Mouse (Mus musculus) left cerebral cortex, postnatal 36 days (tissue): ENCODE data around the gene Scpep1. TPM values are rescaled to one million over a fixed set of nuclear protein-coding genes. Genes with fewer than 3 reads are reported as not detected.
"Not testable (repeated sequence)": the region's sequence is repeated elsewhere in the genome, so short reads cannot be mapped to it uniquely, and the experiment has no call there.

Experiments
- DNase-seq, 2 experiments: peaks; one replicate each; pipeline ENCODE4 v3.0.0; 2021 to 2022; ENCODE audit warnings: low spot score in 2 of 2, mixed read lengths in 1 of 2
- intact Hi-C: fragments of 180-260 bp; cut with DNase I; formaldehyde crosslinking; loops from one replicate; pipeline ENCODE4 v1.15.1; 2025
- total RNA-seq, 2 experiments: library from RNA; stranded (reverse); gene quantifications; 2 replicates each; pipeline ENCODE4 v1.2.3; 2021

The Scpep1 gene
- total RNA-seq, 2 experiments from 2014 or later, result 16.3 to 19.3 TPM

DNA sequence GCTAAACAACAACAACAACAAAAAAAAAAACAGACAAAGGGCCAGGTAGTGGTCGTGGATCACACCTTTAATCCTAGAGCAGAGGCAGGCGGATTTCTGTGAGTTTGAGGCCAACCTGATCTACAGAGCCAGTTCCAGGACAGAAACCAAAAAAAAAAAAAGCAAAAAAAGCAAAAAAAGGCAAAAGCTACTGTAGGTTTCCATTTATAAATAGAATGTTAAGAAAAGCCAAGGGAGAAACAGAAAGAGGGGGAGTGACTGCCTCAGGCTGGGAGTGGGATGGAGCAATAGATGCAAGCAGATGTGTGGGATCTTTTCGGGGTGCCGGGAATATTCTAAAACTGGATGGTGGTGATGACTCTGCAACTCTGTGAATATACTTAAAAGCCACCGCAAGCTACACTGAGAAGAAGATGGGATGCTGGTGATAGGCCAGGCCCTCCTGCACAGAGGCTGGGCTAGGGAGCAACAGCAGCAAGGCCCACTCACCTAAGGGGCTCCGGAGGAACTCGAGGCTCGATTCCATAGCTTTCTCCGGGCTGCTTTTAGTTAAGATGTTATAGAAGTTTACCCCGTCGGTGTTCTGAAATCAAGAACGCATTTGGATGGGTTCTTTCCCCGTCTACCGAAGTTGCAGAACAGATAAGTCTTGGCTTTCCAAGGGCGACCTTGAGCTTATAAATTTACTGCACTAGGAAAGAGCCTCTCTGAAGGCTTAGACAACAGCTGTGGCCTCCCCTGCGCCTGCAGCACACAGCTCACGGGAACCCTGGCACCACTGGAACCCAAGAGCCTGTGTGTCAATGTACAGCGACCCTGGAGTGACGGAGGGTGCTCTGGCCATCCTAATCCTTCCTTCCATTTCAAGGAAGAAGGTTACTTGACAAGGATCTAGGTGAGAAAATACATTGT is 20.9 kb downstream of the Scpep1 start:
- DNase-seq, result peak; percentile 37 to 52
- intact Hi-C loops, result no loop called here

DNA sequence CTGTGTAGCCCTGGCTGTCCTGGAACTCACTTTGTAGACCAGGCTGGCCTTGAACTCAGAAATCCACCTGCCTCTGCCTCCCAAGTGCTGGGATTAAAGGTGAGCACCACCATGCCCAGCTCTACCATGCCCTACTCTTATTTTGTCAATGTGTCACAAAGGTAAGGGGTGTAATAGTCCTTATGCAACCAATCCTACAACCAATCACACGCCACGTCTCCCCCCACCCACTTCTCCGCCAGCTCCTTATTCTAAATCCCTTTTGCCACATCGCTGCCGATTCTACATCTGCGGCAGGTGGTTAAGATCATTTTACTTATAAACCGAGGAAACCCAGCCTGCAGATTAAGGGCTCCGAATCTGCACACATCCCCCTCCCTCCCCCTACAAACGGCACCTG is 22.2 kb downstream of the Scpep1 start:
- intact Hi-C loops, result no loop called here
- DNase-seq, result no peak

DNA sequence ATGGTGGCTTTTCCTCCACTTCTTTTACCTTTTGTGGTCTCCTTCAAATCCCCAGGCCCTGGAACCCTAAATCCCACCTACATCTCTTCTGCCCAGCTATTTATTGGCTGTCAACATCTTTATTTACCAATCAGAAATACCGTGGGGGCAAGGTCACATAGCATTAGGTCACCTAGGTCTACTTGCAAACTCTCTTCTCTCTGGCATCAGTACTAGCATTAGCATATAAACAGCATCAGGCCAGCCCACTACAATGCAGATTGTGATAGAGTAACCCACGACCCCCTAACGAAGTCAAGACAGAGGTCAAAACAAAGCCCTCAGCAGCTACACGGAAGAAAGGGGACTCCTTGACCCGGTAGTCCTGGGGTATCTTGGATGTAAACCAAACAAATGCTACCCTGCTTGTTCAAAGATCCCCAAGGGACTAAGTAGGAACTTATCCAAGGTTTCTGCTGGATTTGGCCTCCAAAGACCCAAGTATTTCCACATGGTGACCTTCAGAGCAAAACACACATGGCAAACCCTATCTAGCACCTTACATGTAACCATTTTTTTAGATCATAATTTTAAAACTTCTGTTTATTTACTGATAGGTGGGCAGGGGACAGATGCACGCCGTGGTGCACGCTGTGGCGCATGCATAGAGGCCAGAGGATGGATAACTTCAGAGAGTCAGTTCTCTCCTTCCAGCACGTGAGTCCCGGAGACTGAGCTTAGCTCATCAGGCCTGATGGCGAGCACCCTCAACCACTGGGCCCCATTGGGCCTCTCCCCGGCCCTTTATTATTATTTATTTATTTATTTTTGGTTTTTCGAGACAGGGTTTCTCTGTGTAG is 23.4 kb downstream of the Scpep1 start:
- intact Hi-C loops, result no loop called here
- no peak for DNase-seq

DNA sequence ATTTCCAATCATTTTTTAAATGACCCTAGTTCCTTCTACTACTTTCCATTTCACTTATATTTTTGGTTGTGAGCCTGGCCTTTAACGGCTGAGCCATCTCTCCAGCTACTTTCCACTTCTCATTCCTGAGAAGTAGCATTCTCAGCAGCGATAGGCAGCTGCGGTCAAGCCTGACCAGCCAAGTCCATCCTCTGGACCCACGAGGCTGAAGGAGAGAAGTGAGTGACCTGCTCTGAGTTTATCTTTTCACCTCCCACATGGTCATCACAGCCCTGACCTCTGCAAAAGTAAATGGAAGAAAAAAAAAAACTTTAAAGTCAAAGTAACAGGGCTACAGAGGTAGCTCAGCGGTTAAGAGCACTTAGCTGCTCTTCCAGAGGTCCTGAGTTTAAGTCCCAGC is 28.7 kb downstream of the Scpep1 start:
- intact Hi-C loops, result no loop called here
- no peak for DNase-seq

DNA sequence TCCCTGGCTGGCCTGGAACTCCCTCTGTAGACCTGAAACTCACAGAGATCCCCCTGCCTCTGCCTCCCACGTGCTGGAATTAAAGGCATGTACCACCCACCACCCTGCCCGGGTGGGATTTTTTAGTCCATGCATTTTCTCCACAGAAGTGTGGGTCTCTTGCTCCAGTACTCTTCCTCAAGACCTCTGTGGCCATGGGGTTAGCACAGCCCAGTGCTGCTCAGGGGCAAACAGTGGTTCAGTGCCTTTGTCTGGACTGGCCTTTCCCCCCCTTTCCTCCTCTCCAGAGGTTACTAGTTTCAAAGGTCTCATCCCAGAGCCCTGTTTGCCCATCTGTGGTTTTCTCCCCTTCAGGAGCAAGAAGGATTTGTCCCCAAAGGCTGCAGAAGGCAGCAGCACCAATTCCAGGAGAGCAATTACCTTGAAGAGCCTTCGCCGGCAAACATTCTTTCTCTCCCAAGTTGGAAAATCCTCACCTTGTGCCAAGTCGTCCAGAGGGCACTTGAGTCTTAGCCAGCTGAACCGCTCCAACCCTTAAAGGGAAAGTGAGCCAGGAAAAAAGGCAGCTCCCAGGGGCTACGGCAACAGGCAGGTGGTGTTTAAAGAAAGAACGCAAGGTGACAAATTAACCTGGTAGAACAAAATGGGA is 45.8 kb downstream of the Scpep1 start:
- no peak for DNase-seq
- intact Hi-C loops, result loop anchor here (5.0 kb wide), 1 partner anchor 63 kb away; the partner anchor contains the start of gene Coil

DNA sequence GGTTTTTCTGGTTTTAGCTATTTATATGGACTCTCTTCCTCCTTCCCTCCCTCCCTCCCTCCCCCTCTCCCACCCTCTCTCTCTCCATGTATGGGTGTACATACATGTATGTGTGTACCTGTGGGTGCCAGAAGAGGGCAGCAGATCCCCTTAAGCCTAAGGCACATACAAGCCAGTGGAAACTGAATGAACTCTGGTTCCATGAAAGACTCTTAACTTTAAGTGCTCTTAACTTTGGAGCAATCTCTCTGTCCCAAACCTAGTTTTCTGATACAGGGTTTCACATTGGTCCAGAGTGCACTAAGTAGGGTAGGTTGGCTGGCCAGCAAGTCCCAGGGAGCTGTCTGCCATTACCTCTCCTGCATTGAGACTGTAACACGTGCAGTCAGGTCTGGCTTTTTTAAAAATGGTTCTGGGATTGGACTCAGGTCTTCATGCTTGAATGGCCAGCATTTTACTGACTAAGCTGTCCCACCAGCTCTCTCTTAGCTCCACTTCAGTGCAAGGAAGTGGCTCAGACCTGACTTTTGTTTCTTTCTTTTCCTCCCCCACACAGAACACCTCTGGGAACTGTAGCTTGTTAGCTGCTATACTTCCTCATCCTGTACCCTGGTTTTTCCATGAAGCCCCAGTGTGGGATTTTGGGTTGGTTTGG is 46.6 kb downstream of the Scpep1 start:
- peak in 1 of 2 experiments; percentile 31 for DNase-seq
- intact Hi-C loops, result loop anchor here (5.0 kb wide), 1 partner anchor 64 kb away; the partner anchor contains the start of gene Coil

DNA sequence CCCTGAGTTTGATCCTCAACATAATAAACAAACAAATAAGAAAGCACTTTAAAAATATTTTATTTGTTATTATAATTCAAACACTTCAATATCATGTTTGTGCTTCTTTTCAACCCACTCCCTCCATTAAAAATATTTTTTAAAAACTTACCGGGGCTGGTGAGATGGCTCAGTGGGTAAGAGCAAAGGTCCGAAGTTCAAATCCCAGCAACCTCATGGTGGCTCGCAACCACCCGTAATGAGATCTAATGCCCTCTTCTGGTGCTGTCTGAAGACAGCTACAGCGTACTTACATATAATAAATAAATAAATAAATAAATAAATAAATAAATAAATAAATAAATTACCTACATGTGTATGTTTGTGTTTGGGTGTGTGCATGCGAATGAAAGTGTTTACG is 47.4 kb downstream of the Scpep1 start:
- no peak for DNase-seq
- intact Hi-C loops, result loop anchor here (5.0 kb wide), 1 partner anchor 64 kb away; the partner anchor contains the start of gene Coil

DNA sequence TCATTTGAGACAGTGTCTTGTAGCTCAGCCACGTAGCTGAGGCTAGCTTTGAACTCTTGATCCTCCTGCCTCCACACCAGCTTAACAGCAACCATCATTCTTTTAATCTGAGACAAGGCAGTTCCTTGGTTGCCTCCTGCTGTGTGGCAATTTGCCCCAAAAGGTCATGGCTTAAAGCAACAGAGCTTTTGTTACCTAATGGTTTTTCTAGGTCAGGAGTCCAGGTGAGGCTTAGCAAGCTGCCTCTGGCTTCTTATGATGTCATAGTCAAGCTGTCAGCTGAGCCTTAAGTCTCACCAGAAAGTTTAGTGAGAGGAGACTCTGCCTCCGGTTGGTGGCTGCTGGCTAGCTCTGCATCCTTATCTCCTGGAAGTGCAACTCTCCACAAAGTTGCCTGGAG is 49.6 kb downstream of the Scpep1 start:
- no peak for DNase-seq
- intact Hi-C loops, result loop anchor here (5.0 kb wide), 1 partner anchor 67 kb away; the partner anchor contains the start of gene Coil

DNA sequence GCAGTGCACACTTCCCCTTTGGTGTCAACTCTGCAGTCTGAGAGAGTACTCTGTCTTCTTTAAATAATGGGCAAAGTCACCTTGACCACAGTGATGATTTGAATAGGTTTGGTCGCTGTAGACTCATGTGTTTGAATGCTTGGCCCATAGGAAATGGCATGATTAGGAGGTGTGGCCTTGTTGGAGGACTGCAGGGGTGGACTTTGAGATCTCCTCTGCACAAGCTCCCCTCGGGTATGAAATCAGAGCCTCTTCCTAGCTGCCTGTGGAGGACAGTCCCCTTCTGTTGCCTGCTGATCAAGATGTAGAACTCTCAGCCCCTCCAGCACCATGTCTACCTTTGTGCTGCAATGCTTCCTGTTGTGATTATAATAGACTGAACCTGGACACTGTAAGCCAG is 51.2 kb downstream of the Scpep1 start:
- no peak for DNase-seq
- intact Hi-C loops, result no loop called here

DNA sequence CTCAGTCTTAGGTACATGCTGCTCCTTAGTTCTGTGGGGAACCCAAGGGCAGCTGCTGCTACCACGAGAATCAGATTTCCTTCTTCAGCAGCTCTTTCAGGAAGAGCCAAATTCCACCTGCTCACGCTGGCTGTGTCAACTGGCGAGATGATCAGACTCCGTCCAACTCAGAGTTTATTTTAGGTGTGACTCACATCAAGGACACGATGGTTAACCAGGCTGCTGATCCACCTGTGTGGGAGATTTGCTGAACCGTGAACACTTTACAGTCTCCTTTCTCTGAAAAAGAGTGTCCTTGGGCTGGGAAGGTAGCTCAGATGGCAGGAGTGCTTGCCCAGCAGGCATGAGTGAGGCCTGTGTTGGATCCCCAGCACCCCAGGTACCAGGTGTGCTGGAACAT is 52.5 kb downstream of the Scpep1 start:
- no peak for DNase-seq
- intact Hi-C loops, result no loop called here

DNA sequence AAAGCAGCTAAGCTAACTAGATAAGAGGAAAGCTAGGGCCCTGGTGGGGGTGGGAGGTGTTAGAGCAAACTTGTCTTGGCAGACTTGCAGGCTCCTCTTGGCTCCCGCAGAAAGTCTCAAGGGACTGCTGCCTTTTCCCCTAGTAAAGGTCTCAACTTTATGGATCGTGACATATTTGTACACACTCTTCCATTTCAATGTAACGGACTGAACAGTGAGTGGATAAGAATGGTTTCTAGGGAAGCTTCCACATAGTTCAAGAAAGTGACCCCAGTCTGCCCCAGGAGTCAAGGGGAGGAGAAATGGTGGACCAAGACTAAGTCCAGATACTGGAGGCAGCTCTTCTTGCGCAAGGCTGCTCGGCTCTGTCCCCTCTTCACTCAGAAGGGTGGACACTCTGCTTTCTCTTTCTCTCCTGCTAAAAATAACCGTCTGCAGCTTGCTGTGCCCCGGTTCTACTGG is 53.9 kb downstream of the Scpep1 start:
- intact Hi-C loops, result no loop called here
- DNase-seq, result no peak

DNA sequence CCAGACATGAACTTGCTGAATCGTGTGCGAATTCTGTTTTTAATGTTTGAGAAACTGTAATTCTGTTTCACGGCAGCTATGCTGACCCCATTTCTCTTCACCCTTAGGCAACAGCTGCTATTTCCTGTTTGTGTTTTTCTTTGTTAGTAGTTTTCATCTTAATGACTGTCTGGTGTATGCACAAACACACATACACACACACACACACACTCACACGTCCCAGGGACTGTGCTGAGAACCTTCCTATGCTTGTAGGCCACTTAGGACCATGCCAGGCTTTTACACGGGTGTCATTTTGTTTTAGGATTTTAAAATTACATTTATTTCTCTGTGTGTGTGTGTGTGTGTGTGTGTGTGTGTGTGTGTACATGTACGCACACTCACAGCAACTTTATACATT is 55.7 kb downstream of the Scpep1 start:
- DNase-seq, result no peak
- intact Hi-C loops, result no loop called here

DNA sequence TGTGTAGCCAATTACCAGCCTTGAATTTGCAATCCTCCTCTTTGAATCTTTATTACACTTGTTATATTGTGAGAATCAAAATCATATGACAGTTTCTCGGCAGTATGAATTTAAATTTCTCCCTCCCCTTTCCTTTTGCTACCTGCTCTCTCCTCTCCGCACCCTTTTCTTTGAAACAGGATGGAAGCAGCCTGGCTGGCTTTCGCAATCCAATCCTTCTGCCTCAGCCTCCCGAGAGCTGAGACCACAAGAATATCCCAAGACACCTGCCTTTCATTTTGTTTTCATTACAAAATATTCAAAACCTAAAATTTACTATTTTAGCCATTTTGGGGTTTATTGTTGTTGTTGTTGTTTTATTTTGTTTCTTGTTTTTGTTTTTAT is 56.9 kb downstream of the Scpep1 start:
- intact Hi-C loops, result no loop called here
- no peak for DNase-seq

DNA sequence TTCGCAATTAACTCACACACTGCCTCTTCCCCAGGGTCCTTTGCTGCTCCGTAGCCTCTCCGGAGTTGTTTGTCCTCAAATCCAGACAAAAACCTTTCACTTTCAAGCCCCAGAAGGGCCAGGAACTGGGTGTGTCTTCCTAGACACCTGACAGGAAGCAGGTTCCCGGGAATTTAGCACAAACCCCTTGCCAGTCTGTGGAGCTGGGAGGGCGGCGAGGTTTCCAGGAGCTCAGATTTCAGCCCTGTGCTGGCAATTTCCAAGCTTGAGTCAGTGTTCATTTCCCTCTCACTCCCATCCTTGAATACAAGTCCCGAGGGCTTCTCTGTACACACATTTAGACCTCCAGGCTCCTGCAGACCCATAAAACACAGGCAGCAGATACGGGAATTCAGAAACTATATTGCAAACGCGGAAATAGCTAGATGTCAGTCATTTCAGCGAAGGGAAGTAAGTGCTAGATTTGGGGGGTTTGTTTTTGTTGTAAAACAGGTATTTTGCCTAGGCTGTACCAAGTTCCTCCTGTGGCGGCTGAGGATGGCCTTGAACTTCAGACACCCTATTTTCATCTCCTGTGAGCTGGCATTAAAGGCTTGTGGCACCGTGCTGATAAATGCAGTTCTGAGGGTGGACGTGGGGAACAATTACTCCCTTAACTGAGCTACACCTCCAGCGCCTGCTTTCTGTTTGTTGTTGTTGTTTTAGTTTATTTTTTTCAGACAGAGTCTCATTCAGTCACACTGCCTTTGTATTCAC is 57.5 kb downstream of the Scpep1 start:
- intact Hi-C loops, result no loop called here
- DNase-seq, result no peak

DNA sequence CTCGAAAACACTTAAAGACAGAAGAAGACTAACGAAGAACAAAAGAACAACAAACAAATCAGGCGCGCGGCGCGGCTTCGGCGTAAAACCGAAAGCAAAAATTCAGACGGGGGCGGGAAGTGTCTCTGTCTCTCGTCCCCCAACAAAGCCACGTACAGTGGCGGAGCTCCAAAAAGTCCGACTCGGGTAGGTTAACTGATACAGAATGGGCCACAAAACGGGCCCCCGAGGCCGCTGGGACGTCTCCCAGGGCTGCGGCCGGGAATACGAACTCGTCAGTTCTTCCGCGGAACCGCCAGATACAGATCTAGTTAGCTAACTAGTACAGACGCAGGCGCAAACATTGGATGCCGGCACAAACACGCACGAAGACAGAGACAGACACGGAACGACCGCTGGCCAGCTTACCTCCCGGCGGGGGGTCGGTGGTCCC is 59.4 kb downstream of the Scpep1 start:
- intact Hi-C loops, result not testable (repeated sequence)
- DNase-seq, result peak; percentile 44 to 54

DNA sequence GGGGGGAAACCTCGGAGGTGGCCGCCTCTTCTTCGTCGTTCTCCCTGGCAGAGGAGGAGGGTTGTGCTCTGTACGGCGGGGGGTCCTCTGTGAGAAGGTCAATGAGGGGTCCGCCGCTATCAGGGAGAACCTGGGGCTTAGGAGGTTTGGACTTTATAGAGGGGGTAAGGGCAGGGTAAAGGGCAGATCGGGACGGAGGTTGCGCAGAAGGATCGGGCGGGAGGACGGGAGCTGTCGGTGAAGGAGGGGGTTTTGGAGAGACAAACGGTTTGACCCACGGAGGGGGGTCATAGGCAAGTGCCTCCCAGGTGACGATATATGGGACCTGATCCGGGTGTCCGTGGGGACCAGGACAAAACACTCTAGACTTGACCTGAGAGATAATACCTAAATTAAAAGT is 60.0 kb downstream of the Scpep1 start:
- intact Hi-C loops, result not testable (repeated sequence)
- DNase-seq, result peak in 1 of 2 experiments; percentile 21

DNA sequence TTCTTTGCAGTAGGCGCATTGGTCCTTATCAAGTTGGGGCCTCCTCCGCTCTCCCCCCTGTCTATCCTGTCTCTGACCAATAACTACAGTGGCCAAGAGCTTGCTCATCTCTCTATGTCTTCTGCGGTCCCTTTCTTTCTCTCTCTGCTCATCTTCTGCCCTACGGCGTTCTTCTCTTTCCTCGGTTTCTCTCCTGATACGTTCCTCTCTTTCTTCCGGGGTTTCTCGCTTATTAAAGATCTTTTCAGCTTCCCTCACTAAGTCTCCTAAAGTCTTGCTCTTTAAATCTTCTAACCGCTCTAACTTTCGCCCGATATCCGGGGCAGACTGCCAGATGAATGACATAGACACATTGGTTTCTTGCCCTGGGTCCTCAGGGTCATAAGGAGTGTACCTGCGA is 61.0 kb downstream of the Scpep1 start:
- intact Hi-C loops, DNase-seq: not testable (repeated sequence)

DNA sequence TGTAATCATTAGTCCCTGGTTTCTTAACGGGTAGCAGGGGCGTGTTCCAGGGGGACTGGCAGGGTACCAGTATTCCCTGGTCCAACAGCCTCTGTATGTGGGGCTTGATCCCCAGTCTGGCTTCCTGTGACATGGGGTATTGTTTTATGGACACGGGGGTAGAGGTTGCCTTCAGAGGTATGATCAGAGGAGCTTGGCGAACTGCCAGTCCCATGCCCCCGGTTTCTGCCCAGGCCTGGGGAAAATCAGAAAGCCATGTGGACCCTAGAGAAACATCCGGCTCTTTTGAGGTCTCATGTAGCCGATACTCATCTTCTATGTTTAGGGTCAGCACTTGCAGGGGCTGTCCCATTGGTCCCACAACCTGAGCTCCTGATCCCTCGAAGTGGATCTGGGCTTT is 61.8 kb downstream of the Scpep1 start:
- intact Hi-C loops, DNase-seq: not testable (repeated sequence)

DNA sequence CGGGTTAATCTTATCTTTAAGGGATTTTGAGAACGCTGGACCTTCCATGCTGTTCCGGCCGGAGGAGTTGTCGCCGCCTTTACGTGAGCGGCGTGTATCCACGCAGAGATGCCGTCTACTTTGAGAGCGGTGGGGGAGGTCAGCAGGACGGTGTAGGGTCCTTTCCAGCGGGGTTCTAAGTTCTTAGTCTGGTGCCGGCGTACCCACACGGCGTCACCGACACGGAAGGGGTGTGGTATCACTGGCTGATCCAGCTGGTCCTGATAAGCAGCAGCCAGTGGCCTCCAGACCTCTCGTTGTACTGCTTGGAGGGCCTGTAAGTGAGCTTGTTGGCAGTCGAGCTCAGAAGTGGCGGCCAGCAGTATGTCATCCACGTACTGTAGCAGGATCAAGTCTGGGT is 62.5 kb downstream of the Scpep1 start:
- DNase-seq, result peak; percentile 12 to 19
- intact Hi-C loops, result not testable (repeated sequence)
